Mouse (Mus musculus) kidney, adult 2 months (tissue): ENCODE measurements at regions not wholly inside any gene's neighbourhood (a gene's known extent, or its start where the extent isn't known, plus 50 kb on each side); places are given as distances from the start of the nearest gene placed in this dataset.

Source experiments
- CTCF ChIP-seq: fragments of 200-500 bp; conservative IDR thresholded peaks from 2 replicates; pipeline ENCODE4 v1.5.1; 2011; ENCODE audit warnings: low read depth, mild to moderate bottlenecking, control low read depth, low read length, moderate library complexity, mixed read lengths; ENCODE audit not compliant: insufficient read depth, insufficient read length
- POLR2A ChIP-seq: fragments of 200-500 bp; IDR thresholded peaks from one replicate; pipeline ENCODE4 v1.6.1; 2011; ENCODE audit warnings: low read depth, low read length, control low read depth

DNA sequence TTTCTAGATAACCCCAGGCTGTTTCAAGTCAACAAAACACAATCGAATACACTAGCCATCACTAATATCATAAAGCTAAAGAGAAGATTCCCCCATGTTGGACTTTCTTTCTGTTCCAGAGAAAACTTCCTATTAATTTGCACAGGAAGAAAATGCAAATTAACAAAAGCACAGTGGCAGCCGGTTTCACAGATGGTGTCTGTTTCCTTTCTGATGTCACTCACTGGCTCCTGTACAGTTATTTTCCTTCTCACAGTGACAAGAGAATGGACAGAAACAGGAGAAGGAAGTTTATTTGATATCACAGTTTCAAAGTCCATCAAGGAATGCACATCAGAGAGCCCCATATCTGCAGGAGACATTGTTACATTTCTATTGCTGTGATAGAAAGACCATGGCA, 352.8 kb downstream of the Rab38 start:
- TF ChIP-seq POLR2A (no peak), CTCF (no peak)
